ENCODE assay signal across 19 mouse cellular contexts in genomic region chrX:11001180-11001579, GRCm38 (mm10).
A peak's percentile ranks its signal among the peaks of the same experiment; 100 is the strongest.
DNase-seq lines count a peak whose midpoint lies in the region; ATAC-seq and TF ChIP-seq lines count a peak whose summit lies in the region.
"Had no signal": no experiment of that assay in that cellular context is flagged by ENCODE, and none has a peak within 500 bp of the region (broad histone marks: within the 10 kb centered on the region; RNA-seq: fewer than 3 reads in every experiment).

No protein-coding gene starts in this region.

- intact Hi-C loops in left cerebral cortex, adult 2 months (cut with DNase I) = no loop called here

- peak; percentile 10 for DNase-seq in adrenal gland, adult 2 months
- DNase-seq in adrenal gland, postnatal 4 days (ENCODE audit: low spot score in 2 of 2) = no peak
- peak; percentile 17 for DNase-seq in kidney, adult 9 months
- DNase-seq in kidney, adult 18-20 months = no peak
- DNase-seq in Patski (ENCODE audit: low read depth, low spot score) = peak; percentile 58
- no peak for DNase-seq in left cerebral cortex, adult 2 months (ENCODE audit: extremely low spot score in 1 of 2, low spot score in 2 of 2)
- no peak for DNase-seq in frontal cortex, postnatal 10 days (ENCODE audit: low spot score in 2 of 2)
- DNase-seq: cerebellum, adult 18-20 months; gastrocnemius, postnatal 10 days; heart, adult 2 months; heart, postnatal 14 days; liver, postnatal 0 days; lung, postnatal 10 days; thymus, adult 18-20 months; thymus, postnatal 36 days had no signal

- TF ChIP-seq CTCF in Patski (IDR thresholded peaks at IDR 0.05) = no peak
- no peak for TF ChIP-seq CTCF in left cerebral cortex, adult 2 months (IDR thresholded peaks at IDR 0.05)

- POLR2A ChIA-PET in Patski (lab: Charles Lee) = no interaction called here

- no peak overlapping the region for H3K4me3 ChIP-seq in left cerebral cortex, adult 2 months
- H3K4me3 ChIP-seq: forebrain, embryonic 13.5 days; heart, adult 2 months; heart, embryonic 13.5 days had no signal

- H3K27ac ChIP-seq in left cerebral cortex, adult 2 months = no peak overlapping the region
- H3K27ac ChIP-seq: forebrain, embryonic 13.5 days; heart, adult 2 months; heart, embryonic 13.5 days; hindbrain, postnatal 0 days had no signal

- CTCF ChIA-PET in Patski (lab: Charles Lee) = no interaction called here

- in situ Hi-C loops in Patski (cut with MboI; ENCODE audit: low pct_unique_long_range_greater_than_20kb) = no loop called here

- peaks cover 10% of the 10 kb centered on the region for H3K27me3 ChIP-seq in Patski
- H3K27me3 ChIP-seq: forebrain, embryonic 13.5 days; heart, embryonic 13.5 days had no signal

- no peak for ATAC-seq in Patski
- ATAC-seq: forebrain, embryonic 13.5 days; hindbrain, postnatal 0 days; intestine, embryonic 16.5 days; liver, postnatal 0 days had no signal

Comparison
In these comparisons a context has a peak if more than half of its experiments do, and no peak if none do; other contexts are left out.
1. DNase-seq: peak in adrenal gland, adult 2 months (single experiment), kidney, adult 9 months (single experiment) and Patski (single experiment); none in adrenal gland, postnatal 4 days (0 of 2), kidney, adult 18-20 months (single experiment), left cerebral cortex, adult 2 months (0 of 2) and frontal cortex, postnatal 10 days (0 of 2).